Mouse (Mus musculus) ovary, postnatal 36 days (tissue): ENCODE measurements around the gene Cep83.
"Not testable (repeated sequence)": the region's sequence is repeated elsewhere in the genome, so short reads cannot be mapped to it uniquely, and the experiment has no call there.

Experiments used
- DNase-seq: peaks from one replicate; pipeline ENCODE4 v3.0.0; 2022; ENCODE audit warnings: low spot score, mixed read lengths

Cep83 gene

DNA sequence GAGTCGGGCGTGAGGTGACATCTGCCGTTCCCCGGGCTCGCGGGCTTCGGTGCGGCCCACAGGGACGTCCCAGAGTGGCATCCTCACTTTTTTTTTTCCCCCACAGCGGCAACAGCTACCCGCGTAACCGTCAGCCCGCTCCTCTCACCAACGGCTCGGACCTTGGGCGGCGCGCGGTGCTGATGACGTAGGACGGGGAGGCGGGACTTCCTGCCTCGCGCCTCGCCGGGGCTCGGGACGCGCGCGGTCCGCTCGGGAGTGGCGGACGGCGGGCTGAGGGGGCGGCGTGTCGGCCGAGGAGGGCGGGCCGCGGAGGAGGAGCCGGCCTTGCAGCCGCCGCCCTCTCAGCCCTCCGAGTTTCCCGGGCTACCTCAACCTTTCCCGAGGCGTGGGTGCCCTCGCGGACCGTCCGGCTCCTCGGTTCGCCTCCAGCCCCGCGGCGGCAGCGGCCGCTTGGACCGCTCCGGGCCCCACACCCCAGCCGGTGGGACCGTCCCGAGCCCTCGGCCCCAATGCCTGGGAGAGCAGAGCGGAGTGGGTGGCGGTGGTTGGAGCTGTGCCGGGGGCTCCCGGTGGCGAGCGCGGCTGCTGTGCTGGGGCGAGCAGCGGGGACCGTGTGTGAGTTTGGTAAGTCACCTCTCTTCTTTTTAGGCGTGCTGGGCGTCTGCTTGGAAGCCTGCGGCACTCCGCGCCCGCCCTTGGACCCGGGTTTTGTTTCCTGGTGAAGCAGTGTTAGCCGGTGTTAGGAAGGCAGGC is at the start of gene Cep83:
TSS of gene Cep83 (plus strand) at position 235 of the 756 bp plus-strand sequence.
- DNase-seq, result peak; percentile 95

DNA sequence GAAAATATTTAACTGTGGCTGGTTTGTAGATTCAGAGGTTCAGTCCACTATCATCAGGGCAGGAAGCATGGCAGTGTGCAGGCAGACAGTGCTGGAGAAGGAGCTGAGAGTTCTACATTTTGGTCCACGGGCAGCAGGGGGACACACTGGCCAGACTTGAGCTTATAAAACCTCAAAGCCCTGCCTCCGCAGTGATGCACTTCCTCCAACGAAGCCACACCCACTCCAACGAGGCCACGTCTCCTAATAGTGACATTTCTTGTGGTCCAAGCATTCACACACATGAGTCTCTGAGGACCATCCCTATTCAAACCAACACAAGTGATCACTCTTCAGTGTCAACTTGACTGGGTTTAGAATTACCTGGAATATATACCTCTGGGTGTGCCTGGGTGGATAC is 49.2 kb upstream of the Cep83 start:
- DNase-seq, result no peak

DNA sequence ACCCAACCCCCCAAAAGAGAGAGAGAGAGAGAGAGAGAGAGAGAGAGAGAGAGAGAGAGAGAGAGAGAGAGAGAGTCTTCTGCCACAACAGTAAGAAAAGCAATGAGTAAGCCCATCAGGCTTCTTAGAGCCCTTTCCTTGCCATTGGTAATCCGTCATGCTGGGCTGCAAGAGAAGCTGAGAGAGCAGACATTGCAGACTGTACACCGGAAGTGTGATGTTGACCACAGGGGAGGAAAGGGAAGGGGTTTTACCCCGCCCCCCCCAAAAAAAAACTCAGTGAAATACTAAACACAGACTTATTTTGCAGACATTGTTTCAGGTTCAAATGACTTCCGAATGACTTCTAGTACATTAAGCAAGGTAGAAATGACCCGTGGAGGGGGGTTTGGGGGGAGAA is 48.4 kb upstream of the Cep83 start:
- DNase-seq, result no peak

DNA sequence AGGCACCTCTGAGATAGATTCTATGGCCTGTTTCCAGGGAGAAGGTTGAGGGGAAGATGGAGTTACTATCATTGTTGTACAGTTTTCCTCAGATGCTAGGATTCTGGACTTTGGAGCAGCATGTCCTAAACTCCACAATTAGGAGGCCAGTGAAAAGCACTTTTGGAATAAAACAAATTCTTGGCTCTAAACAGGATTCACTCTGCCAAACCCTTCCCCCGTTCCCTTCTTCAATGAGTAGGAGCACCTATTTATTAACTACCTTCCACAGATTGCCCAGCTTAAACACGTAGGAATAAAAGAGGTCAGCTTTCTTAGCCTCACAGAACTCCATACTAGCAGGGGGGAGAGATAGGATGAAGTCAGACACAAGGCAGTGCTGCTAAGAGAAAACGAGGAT is 24.4 kb upstream of the Cep83 start:
- DNase-seq, result no peak

DNA sequence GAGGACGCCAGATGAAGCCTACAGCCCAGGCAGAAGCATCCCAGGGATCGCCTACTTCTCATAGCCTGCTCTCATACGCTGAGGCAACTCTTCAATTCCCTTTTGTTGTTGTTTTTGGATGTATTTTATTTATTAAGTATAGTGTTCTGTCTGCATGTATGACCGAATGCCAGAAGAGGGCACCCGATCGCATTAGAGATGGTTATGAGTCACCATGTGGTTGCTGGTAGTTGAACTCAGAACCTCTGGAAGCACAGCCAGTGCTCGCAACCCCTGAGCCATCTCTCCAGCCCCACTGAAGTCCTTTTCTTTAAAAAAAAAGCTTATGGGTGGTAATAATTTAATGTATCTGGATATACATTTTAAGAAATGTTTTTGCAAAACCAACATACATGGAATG is 24.0 kb upstream of the Cep83 start:
- no peak for DNase-seq

DNA sequence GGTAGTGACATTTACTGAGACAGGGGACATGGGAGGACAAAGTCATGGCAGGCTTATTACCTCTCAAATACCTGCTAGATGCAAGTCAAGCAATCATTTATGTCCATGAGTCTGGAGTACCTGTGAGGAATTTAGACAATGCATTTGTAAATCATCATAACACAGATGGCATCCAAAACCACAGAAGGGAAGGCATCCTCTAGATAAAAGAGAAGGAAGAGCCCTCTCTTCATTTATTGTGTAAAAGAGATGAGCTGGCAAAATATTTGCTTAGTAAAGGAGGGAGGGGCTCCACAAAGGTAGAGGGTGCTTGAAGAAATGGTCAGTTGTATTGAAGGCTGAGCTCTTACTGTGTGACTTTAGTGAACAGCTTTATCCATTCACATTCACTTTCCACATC is 20.3 kb upstream of the Cep83 start:
- no peak for DNase-seq

DNA sequence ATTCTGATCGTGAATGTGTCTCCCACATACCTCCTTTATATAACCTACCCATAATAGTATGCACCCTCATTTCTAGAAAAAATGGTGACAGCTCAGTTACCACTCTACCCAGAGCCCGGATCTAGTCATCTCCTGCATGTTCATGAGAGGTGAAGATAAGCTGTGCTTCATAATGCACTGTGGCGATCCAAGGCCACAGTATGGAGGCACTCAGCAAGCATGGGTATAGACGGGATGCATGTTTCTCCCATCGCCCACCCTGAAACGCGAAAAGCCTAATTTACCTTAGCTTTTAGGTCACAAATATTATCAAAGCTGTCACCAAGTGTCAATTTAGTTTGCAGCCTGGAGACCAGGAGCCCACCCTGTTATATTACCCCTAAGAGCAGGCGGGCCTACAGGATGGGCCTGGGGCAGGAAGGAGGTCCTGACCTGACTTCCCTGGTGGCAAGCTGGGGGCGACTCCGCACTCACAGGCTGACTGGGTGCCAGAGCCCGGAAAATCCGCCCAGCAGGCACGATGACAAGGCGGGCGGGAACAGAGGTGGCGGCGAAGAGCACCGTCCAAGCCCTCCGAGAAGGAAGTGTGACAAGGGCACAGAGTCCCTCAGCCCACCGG is 544 bp upstream of the Cep83 start:
- no peak for DNase-seq

DNA sequence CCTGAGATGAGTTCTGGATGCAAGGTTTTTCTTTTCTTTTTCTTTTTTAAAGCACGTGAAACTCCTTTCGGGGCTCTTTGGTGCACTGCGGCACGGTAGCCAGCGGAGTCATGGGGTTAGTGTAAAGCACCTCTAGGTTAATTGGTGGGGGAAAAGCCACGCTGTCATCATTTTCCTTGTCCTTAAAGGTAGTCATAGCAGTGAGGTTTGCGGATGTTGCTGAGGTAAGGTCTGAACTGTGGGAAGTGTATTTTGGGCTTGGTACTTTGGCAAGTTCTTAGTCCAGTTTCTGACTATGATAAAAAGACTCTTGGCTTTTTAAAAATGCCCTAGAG is 689 bp downstream of the Cep83 start:
- DNase-seq, result no peak

DNA sequence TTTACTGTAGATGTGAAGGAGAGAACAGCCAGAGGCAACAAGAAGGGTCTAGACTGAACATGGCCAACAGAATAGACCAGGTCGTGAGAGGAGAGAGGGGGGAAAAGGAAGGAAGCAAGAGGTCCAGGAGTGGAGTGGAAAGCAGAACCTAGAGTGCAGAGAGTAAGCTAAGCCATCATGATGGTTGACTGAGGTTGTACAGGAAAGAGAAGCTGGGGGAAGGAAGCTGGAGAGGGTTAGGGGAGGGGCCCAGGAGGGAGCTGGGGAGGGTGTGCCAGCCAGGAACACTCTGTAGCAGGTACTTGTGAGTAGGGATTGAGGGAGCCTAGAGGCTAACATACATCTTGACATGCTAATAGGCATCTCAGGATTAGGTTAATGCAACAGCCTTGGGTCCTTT is 1.9 kb downstream of the Cep83 start:
- no peak for DNase-seq

DNA sequence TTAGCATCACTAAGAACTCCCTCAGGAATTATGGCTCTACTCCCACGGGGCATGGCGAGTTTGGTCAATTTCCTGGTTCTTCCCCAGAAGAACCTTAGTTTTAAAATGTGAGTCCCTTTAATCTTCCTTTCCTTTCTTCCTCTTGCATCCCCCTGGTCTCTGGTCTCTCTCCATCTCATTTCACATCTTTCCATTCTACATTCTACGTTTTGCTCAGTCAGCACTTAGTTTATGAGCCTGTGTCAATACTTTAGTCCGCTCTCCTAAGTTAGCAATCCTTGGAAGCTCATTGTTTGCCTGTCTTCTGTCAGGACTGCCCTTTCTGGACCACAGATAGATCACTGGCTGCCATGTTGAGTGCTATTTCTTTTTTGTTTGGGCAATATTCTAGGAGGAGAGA is 3.7 kb downstream of the Cep83 start:
- DNase-seq, result no peak

DNA sequence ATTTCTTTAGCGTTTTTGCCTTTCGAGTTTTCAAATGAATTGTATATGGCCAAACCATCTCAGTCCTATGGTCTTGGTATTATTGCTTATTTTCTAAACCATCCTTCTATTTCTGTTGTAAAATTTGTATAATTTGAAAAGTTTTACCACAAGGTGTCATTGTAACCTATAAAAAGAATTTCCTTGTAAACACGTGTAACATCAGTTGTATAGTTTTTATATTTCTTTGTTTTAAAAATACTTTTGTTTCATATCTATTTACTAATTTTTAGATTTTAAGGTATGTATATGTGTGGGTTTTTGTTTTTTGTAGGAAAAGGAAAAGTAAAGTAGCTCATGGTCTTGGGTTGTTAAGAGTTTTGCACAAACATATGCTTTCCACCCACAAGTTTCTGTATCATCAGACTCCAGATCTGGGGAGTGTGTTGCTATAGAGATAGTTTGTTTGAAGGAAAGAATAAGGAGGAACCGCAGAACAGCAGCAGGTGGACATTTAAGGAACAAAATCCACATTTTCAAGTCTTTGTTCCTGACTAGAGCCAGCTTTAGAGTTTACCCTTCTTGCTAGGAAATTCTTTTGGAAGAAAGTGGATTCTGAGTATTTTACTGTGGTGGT is 17.3 kb downstream of the Cep83 start:
- DNase-seq, result no peak

DNA sequence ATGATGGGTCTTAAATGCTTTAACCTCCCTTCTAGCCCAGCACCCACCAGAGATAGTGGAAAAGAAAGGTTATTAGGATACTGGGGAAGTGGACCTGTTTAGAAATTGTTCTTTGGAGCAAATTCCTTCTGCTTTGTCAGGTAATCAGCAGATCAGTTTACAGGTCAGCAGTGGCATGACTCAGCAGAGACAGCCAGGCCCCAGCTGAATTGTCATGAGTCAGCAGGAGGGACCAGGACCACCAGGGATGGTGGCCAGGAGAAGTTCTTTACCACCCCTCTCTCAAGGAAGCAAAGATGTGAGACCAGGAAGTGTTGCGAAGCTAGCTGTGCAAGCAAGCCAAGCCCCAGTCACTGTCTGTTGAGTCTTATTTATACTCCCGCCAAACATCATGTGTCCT is 18.2 kb downstream of the Cep83 start:
- DNase-seq, result no peak

DNA sequence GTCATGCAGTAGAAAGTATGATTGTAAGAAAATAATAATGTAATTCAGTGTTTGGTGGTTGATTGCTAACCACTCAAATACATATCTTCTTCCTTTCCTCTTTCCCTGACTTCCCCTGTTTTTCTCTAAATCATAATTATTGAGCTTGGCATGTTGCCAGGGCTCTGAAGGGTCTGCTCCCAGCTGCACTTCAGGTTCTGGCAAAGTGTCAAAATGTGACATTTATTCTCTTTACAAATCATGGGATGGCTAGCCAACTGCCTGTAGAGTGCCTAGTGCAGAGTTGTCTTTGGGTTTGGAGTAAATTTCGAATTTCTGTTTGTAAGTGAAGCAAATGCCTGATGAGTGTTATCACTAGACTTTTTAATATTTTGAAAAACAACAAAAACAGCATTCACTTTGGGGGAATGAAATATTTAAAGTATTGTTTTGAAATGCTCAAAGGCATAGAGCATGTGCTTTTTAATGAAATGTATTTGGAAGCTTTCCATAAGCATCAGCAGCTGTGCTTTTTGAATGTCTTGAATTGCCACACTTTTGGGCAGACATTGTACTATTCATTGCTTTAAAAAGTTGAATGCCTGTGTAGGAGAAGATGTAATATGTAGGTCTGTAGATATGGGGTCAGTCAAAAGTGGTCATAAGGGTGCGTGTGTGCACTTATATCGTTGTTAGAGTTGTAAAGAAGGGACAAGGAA is 21.3 kb downstream of the Cep83 start:
- no peak for DNase-seq

DNA sequence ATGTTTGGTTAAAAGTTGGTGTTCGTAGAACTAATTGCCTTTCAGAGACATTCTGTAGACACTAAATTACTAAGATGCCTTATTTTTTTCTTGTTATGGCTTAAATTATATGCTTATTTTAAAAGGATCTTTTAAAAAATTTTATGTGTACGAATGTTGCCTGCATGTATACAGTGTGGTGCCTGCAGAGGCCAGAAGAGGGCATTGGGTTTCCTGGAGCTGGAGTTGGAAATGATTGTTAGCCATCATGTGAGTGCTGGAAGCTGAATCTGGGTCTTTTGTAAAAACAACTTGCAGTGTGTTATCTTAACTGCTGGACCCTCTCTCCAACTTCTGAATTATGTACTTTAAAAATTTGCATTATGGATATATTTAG is 21.9 kb downstream of the Cep83 start:
- no peak for DNase-seq

DNA sequence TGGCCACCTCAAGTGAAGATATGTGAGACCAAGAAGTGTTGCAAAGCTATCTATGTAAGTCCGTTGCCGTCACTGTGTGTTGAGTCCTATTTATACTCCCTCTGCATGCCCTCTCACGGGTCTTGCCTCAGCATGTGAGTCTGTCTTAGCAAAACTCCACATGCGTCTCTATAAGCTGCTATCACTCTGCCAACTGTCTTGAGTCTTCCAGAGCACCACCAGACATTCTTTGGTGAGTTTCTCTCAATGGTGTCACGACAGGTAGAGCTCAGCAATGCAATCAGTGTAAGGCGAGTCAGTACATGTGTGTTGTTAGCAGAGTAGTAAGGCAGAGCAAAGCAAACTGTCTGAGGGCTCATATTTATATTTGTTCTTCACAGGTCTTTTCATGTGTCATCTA is 31.8 kb downstream of the Cep83 start:
- DNase-seq, result no peak

DNA sequence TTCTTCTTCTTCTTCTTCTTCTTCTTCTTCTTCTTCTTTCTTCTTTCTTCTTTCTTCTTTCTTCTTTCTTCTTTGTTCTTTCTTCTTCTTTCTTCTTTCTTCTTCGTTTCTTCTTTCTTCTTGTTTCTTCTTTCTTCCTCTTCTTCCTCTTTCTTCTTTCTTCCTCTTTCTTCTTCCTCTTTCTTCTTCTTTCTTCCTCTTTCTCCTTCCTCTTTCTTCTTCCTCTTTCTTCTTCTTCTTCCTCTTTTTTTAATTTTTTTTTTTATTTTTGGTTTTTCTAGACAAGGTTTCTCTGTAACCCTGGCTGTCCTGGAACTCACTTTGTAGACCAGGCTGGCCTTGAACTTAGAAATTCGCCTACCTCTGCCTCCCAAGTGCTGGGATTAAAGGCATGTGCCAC is 39.6 kb downstream of the Cep83 start:
- DNase-seq, result not testable (repeated sequence)

DNA sequence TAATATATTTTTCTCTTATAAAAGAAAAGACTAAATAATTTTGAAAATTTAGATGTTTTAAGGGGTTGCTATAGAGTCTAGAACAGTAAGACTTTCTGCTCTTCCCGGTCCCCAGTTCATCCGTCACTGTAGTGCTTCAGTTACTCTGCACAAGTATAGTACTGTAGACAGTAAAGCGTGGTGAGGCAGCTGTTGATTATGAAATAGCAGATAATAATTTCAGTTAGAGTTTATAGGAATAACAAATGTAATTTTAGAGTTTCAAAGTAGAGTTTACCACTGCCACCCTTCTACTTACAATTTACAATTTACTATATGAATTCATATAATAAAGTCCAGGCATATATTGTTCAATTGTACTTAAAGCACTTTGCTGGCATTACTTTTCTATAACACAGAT is 42.0 kb downstream of the Cep83 start:
- no peak for DNase-seq

DNA sequence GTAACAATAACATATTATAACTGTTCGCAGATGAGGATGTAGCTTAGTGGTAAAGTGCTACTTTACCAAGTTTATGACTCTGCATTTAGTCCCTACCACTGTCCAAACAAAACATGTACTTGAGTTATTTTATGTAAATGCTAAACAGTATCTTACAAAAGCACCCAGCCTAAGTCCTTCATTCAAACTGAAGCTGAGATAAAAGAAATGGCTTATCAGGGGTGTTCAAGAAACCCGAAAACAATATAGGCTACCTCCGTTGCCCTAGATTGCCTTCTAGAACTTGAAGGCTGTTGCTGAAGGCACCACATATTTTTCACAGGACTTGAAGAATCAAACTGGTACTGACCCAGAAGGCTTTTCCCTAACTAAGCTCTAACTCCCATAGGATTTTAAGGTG is 46.4 kb downstream of the Cep83 start:
- DNase-seq, result no peak

DNA sequence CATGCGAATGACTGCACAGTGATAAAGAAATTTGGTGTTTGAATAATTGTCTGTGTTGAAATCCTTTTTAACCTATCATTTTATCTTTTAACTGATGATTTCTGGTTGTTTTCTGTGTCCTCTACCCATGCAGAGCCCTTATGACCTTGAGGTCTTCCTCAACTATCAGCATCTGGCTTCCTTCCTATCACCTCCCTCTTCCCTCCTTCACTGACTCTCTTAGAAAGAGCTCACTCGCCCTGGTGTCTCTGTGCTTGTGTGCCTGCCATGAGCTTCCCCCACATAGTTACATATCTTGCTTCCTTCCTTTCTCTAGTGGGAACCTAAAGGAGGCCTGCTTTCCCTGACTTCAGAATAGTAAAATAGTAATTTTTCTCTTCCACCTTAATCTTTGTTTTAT is 51.8 kb downstream of the Cep83 start:
- no peak for DNase-seq

DNA sequence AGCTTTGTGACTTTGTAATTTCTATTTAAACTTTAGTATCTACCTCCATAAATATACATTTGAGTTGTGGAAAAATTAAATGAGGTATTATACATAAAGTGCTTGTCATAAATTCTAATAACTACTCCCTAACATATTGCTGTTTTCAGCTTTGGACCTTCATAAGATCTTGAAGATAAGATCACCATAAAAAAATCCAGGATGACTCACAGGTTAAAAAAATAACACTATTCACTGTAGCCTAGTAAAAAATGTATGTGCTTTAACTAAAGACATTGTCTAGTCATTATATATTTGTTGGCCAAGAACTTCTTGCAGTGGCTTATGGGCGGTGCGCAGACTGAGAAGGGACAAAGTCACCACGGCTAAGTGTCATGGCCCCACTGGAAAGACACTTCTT is 53.0 kb downstream of the Cep83 start:
- DNase-seq, result no peak

DNA sequence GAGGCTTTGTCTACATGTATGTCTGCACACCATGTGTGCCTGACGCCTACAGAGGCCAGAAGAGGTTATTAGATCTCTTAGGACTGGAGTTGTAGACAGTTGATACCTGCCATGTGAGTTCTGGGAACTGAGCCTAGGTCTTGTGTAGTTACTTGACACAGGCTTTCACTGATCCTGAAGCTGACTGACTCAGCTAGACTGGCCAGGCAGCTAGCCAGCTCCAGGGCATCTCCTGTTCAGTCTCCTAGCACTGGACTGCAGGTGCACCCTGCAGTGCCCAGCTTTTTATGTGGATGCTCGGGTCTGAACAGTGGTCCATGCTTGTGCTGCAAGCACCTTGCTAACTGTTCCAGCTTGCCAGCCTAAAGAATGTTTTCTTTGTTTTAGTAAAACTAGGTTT is 58.6 kb downstream of the Cep83 start:
- DNase-seq, result no peak

DNA sequence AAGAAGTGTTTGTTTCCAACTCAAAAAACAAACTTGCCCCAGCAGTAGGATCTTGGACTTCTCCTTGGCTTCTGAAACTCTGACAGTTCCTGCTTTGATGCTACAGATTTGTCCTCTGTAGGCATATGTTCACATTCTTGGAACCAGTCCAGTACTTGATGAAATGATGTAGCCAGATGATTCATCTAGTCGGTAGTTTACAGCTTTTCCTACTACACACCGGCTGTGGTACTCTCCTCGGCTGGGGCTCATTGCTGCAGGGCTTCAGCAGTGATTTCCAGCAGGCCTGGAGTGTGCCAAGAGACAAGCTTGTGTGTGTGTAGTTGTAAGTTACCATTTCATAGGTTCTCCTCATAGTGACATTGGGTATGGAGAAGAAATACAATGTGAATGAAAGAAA is 83.0 kb downstream of the Cep83 start:
- no peak for DNase-seq

DNA sequence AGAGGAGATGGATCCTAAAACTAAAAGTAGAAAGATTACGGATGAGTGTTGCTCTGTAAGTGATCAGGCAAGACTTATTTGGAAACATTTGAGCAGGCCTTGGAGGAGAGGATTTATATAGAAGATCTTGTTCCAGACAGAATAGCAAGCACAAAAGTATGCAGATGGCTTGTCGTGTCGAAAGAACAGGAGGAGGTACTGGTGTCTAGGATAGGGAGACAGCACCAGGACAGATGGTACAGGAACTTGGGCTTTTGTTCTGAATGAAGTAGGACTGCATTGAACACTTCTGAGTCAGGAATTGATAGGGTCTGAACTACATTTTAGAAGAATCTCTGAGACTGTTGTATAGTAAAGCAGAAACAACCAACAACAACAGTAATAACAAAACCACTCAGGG is 89.1 kb downstream of the Cep83 start:
- DNase-seq, result no peak
